Mouse (Mus musculus) E14TG2a.4 (cell line): Measurements from ENCODE around the gene Mrpl2.

ENCODE experiments used
- H3K27me3 ChIP-seq: 2 replicates; pipeline ENCODE4 v1.6.1; 2014; ENCODE audit warnings: low read length, control low read depth; ENCODE audit not compliant: insufficient read depth
- H3K36me3 ChIP-seq: 2 replicates; pipeline ENCODE4 v1.6.1; 2014; ENCODE audit warnings: low read length, control low read depth; ENCODE audit not compliant: insufficient read depth
- H3K4me1 ChIP-seq: replicated peaks from 2 replicates; pipeline ENCODE4 v1.6.1; 2014; ENCODE audit warnings: low read depth, low read length, control low read depth
- H3K4me3 ChIP-seq: replicated peaks from 2 replicates; pipeline ENCODE4 v1.5.1; 2014; ENCODE audit warnings: mild to moderate bottlenecking, low read length
- H3K9me3 ChIP-seq: 2 replicates; pipeline ENCODE4 v1.6.1; 2014; ENCODE audit warnings: low read length, control low read depth
- CTCF ChIP-seq: conservative IDR thresholded peaks from 2 replicates; pipeline ENCODE4 v1.5.1; 2014; ENCODE audit warnings: low read length
- NANOG ChIP-seq: IDR thresholded peaks from 2 replicates; pipeline ENCODE4 v1.6.1; 2014; ENCODE audit warnings: borderline replicate concordance, low read length, mixed read lengths
- POU5F1 ChIP-seq: IDR thresholded peaks from 2 replicates; pipeline ENCODE4 v1.6.1; 2014; ENCODE audit warnings: low read length, borderline replicate concordance

Mrpl2 gene

GRCm38 (mm10) chr17:46667712-46668111, 21.7 kb downstream of the Mrpl2 start:
- no peak for TF ChIP-seq CTCF
- TF ChIP-seq NANOG: no peak
- TF ChIP-seq POU5F1: no peak
- Histone ChIP-seq H3K4me1 (peaks cover 65% of the 10 kb centered on the region), H3K27me3 (no peaks in the 10 kb centered on the region), H3K9me3 (no peaks in the 10 kb centered on the region), H3K36me3 (peaks cover 91% of the 10 kb centered on the region), H3K4me3 (no peak overlapping the region)

- peaks cover 75% of the 10 kb centered on the region for H3K36me3 ChIP-seq
- no peak overlapping the region for H3K4me3 ChIP-seq
- no peaks in the 10 kb centered on the region for H3K9me3 ChIP-seq
- H3K27me3 ChIP-seq: no peaks in the 10 kb centered on the region
- TF ChIP-seq NANOG: no peak
- TF ChIP-seq POU5F1: no peak
- no peak for TF ChIP-seq CTCF
- peaks cover 64% of the 10 kb centered on the region for H3K4me1 ChIP-seq
Measured at GRCm38 (mm10) chr17:46669911-46670310, 23.9 kb downstream of the Mrpl2 start.

GRCm38 (mm10) chr17:46673850-46674529, 28.0 kb downstream of the Mrpl2 start, which contains the start of gene Rrp36:
TSS of gene Rrp36 (minus strand) at chr17:46674352.
- peak within 1 kb of the TSS; percentile 85 for H3K4me3 ChIP-seq
- H3K36me3 ChIP-seq: peaks cover 78% of the 10 kb centered on the region
- no peaks in the 10 kb centered on the region for H3K27me3 ChIP-seq
- TF ChIP-seq POU5F1 (no peak), CTCF (no peak), NANOG (no peak)
- H3K9me3 ChIP-seq: no peaks in the 10 kb centered on the region
- peaks cover 87% of the 10 kb centered on the region for H3K4me1 ChIP-seq

GRCm38 (mm10) chr17:46674530-46675283, 28.7 kb downstream of the Mrpl2 start:
- Histone ChIP-seq H3K4me1 (peaks cover 91% of the 10 kb centered on the region), H3K4me3 (peak overlapping the region; percentile 85), H3K27me3 (no peaks in the 10 kb centered on the region), H3K36me3 (peaks cover 75% of the 10 kb centered on the region), H3K9me3 (no peaks in the 10 kb centered on the region)
- no peak for TF ChIP-seq NANOG
- TF ChIP-seq CTCF: no peak
- TF ChIP-seq POU5F1: no peak

GRCm38 (mm10) chr17:46678416-46678815, 32.4 kb downstream of the Mrpl2 start, which contains the start of gene Mea1:
TSS of gene Mea1 (plus strand) at chr17:46678793.
- peaks cover 80% of the 10 kb centered on the region for H3K4me1 ChIP-seq
- no peaks in the 10 kb centered on the region for H3K9me3 ChIP-seq
- no peak for TF ChIP-seq NANOG
- TF ChIP-seq CTCF: no peak
- TF ChIP-seq POU5F1: no peak
- H3K27me3 ChIP-seq: no peaks in the 10 kb centered on the region
- H3K36me3 ChIP-seq: peaks cover 56% of the 10 kb centered on the region
- peak within 1 kb of the TSS; percentile 93 for H3K4me3 ChIP-seq

- no peaks in the 10 kb centered on the region for H3K27me3 ChIP-seq
- peaks cover 61% of the 10 kb centered on the region for H3K36me3 ChIP-seq
- no peaks in the 10 kb centered on the region for H3K9me3 ChIP-seq
- H3K4me3 ChIP-seq: peak overlapping the region; percentile 93
- H3K4me1 ChIP-seq: peaks cover 84% of the 10 kb centered on the region
- TF ChIP-seq NANOG: no peak
- no peak for TF ChIP-seq POU5F1
- TF ChIP-seq CTCF: no peak
Measured at GRCm38 (mm10) chr17:46678911-46679310, 32.9 kb downstream of the Mrpl2 start.

- TF ChIP-seq POU5F1 (no peak), NANOG (no peak), CTCF (0 out of 2 replicates have a peak, but pooled peaks have one; percentile 15)
- Histone ChIP-seq H3K9me3 (no peaks in the 10 kb centered on the region), H3K4me1 (peaks cover 88% of the 10 kb centered on the region), H3K4me3 (peak overlapping the region; percentile 93), H3K27me3 (no peaks in the 10 kb centered on the region), H3K36me3 (peaks cover 68% of the 10 kb centered on the region)
Measured at GRCm38 (mm10) chr17:46679843-46680759, 34.1 kb downstream of the Mrpl2 start.

GRCm38 (mm10) chr17:46680760-46681373, 34.8 kb downstream of the Mrpl2 start, which contains the start of gene Klhdc3:
TSS of gene Klhdc3 (minus strand) at chr17:46680914.
- peaks cover 68% of the 10 kb centered on the region for H3K36me3 ChIP-seq
- peak within 1 kb of the TSS; percentile 93 for H3K4me3 ChIP-seq
- TF ChIP-seq CTCF (no peak), POU5F1 (no peak), NANOG (no peak)
- H3K9me3 ChIP-seq: no peaks in the 10 kb centered on the region
- peaks cover 87% of the 10 kb centered on the region for H3K4me1 ChIP-seq
- H3K27me3 ChIP-seq: no peaks in the 10 kb centered on the region
